ENCODE assay signal across 8 mouse cellular contexts in the genomic region with DNA sequence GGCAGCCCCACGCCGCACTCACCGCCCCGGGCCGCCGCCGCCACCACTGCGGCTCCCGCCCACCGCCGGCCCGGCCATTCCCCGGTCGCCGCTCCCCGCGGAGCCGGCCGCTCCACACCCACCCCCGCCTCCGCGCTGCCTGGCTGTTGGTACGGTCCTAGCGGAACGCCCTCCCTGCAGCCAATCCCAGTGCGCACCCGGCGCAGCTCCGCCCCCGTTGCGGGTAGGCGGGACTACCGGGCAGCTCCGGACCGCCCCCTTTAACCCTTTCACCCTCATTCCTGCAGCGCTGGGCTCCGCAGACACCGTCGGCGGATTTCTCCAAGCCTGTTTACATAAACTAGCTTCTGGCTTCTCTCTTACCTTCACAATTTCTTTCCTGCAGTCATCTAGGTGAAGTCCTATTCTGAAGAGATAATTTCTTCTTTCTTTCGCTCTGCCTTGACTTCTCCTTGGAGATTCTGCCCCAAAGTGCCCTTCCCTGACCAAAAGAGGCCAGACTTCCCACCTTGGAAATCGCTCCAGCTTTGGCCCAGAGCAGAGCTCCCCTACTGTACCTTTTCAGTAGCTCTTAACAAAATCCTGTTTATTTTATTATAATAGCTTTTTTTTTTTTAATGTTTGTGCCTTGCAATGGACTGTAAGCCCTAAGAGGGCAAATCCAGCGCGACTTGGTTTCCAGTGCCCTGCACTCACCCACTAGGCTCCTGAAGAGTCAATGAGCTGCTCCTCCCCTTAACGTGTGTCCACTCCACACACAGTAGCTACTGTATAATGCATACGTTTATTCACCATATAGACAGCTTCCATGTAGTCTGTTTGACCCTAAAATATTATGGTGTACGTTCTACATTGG. TPM values are rescaled to one million over a fixed set of nuclear protein-coding genes. Genes with fewer than 3 reads are reported as not detected.
DNase-seq lines count a peak whose midpoint lies in the region; ATAC-seq and TF ChIP-seq lines count a peak whose summit lies in the region.

A gene (minus strand): TSS at position 137 of the 856 bp plus-strand sequence.

- WGBS in hindbrain, embryonic 14.5 days = under 1% methylated on average over 37 of the region's 47 CpGs

- POLR2A ChIA-PET in Patski (lab: Charles Lee) = interaction anchor here (0.6 to 1.0 kb wide), 4 partner anchors 43 to 682 kb away, joined by 3 to 9 read pairs (median 6); no protein-coding TSS in a partner anchor

- H3K27ac ChIP-seq in hindbrain, embryonic 14.5 days = peak within 1 kb of the TSS; percentile 94

- peak; percentile 95 for ATAC-seq in Patski
- peak; percentile 97 for ATAC-seq in hindbrain, embryonic 14.5 days (ENCODE audit: low FRiP score)

- H3K27me3 ChIP-seq in Patski = no peaks in the 10 kb centered on the region
- no peaks in the 10 kb centered on the region for H3K27me3 ChIP-seq in hindbrain, embryonic 14.5 days (ENCODE audit: control insufficient read depth, insufficient read depth, low read length)

- peaks cover 16% of the 10 kb centered on the region; the same call in 1 of the 2 replicates for H3K4me1 ChIP-seq in hindbrain, embryonic 14.5 days (replicated peaks; ENCODE audit: control insufficient read depth, insufficient read depth, low read length)

- no peaks in the 10 kb centered on the region for H3K36me3 ChIP-seq in hindbrain, embryonic 14.5 days (replicated peaks; ENCODE audit: control insufficient read depth, insufficient read depth)

- peak within 1 kb of the TSS; percentile 62 for H3K4me2 ChIP-seq in hindbrain, embryonic 14.5 days (replicated peaks)

- peak; percentile 63 for DNase-seq in Patski (ENCODE audit: low read depth, low spot score)
- DNase-seq in cerebellum, postnatal 14 days = peak; percentile 98 to 99
- peak; percentile 91 to 93 for DNase-seq in frontal cortex, postnatal 25 days (ENCODE audit: low spot score in 2 of 2)
- DNase-seq in hindbrain, embryonic 14.5 days (ENCODE audit: low spot score) = peak; percentile 94
- peak; percentile 96 to 97 for DNase-seq in layer of hippocampus, postnatal 36 days
- DNase-seq in lung, postnatal 36 days = peak; percentile 97
- DNase-seq in retina, postnatal 1 day = peak; percentile 97
- peak; percentile 95 to 96 for DNase-seq in urinary bladder, adult 18-20 months (ENCODE audit: low spot score in 2 of 2)

- CTCF ChIA-PET in Patski (lab: Charles Lee) = interaction anchor here (0.8 to 1.5 kb wide), 2 partner anchors 9 to 22 kb away, joined by 3 to 4 read pairs; no protein-coding TSS in a partner anchor

- peak within 1 kb of the TSS; percentile 94 for H3K4me3 ChIP-seq in hindbrain, embryonic 14.5 days (replicated peaks; ENCODE audit: low read length)

- peak within 1 kb of the TSS; percentile 91 for H3K9ac ChIP-seq in hindbrain, embryonic 14.5 days

- H3K9me3 ChIP-seq in hindbrain, embryonic 14.5 days (ENCODE audit: control insufficient read depth, low read length) = no peaks in the 10 kb centered on the region

- no peak for TF ChIP-seq CTCF in Patski (IDR thresholded peaks at IDR 0.05)

- in situ Hi-C loops in Patski (cut with MboI; ENCODE audit: low pct_unique_long_range_greater_than_20kb) = no loop called here

RNA-seq across cellular contexts. Expression of the gene that starts here (rescaled TPM):
- polyA plus RNA-seq in Patski (2021) = 53.2 TPM
- polyA plus RNA-seq in hindbrain, embryonic 14.5 days (2014; fragmentation: Nextera tagmentation; extraction: Ambion mirVana) = 33.9 and 38.8 TPM in 2 replicates
- 10 to 100 TPM; 76.5 to 78.5 TPM for total RNA-seq in layer of hippocampus, postnatal 36 days (2021)

Comparison
In these comparisons a context has a peak if more than half of its experiments do, and no peak if none do; other contexts are left out.
1. Peak in every context shown above with its lines: DNase-seq, ATAC-seq, H3K4me3 ChIP-seq and H3K27ac ChIP-seq.